Mouse (Mus musculus) liver, embryonic 14.5 days (tissue): ENCODE measurements at regions not wholly inside any gene's neighbourhood (a gene's known extent, or its start where the extent isn't known, plus 50 kb on each side); places are given as distances from the start of the nearest gene placed in this dataset.

ENCODE experiments used
- ATAC-seq: fragments of 200-750 bp; cut with Nextera tagmentation; 2 replicates; pipeline ENCODE4 v1.8.0; 2017; ENCODE audit warnings: moderate number of reproducible peaks, mild to moderate bottlenecking, moderate library complexity; ENCODE audit not compliant: insufficient read depth
- DNase-seq, 3 experiments: peaks; one replicate each; pipeline ENCODE4 v3.0.0-alpha.2; 2012 to 2013; ENCODE audit warnings: low read depth in 3 of 3, low spot score in 3 of 3
- H3K27ac ChIP-seq: fragments of 300-500 bp; sonication (generic); 2 replicates; pipeline ENCODE4 v1.5.1; 2014; ENCODE audit warnings: moderate library complexity, mild to moderate bottlenecking, control low read depth, inconsistent platforms
- H3K27me3 ChIP-seq: fragments of 300-500 bp; sonication (generic); 2 replicates; pipeline ENCODE4 v1.6.1; 2014; ENCODE audit warnings: mild to moderate bottlenecking, low read length, moderate library complexity; ENCODE audit not compliant: control insufficient read depth, insufficient read depth
- H3K36me3 ChIP-seq: fragments of 300-500 bp; sonication (generic); replicated peaks from 2 replicates; pipeline ENCODE4 v1.6.1; 2014; ENCODE audit warnings: low read depth; ENCODE audit not compliant: control insufficient read depth, insufficient read depth
- H3K4me1 ChIP-seq, 2 experiments: fragments of 200-500 bp in 1 of 2; fragments of 300-500 bp in 1 of 2; sonication (generic) in 1 of 2; replicated peaks; 2 replicates each; pipeline ENCODE4 v1.6.1; 2012 to 2014; ENCODE audit warnings: antibody characterized with exemption in 1 of 2, inconsistent platforms in 1 of 2, low read length in 1 of 2; ENCODE audit not compliant: control insufficient read depth in 2 of 2, insufficient read depth in 2 of 2
- H3K4me2 ChIP-seq: fragments of 300-500 bp; sonication (generic); 2 replicates; pipeline ENCODE4 v1.6.1; 2014; ENCODE audit warnings: low read depth, mild to moderate bottlenecking, control low read depth, moderate library complexity
- H3K4me3 ChIP-seq, 2 experiments: fragments of 200-500 bp in 1 of 2; fragments of 300-500 bp in 1 of 2; sonication (generic) in 1 of 2; 2 replicates each; pipeline ENCODE4 v1.5.1; 2012 to 2014; ENCODE audit warnings: low read depth in 2 of 2, low read length in 2 of 2, mild to moderate bottlenecking in 2 of 2, control low read depth in 1 of 2, inconsistent platforms in 1 of 2, moderate library complexity in 1 of 2; ENCODE audit not compliant: insufficient read depth in 1 of 2
- H3K9ac ChIP-seq: fragments of 300-500 bp; sonication (generic); replicated peaks from 2 replicates; pipeline ENCODE4 v1.6.1; 2014; ENCODE audit warnings: mild to moderate bottlenecking, control low read depth, moderate library complexity
- H3K9me3 ChIP-seq: fragments of 300-500 bp; sonication (generic); 2 replicates; pipeline ENCODE4 v1.6.1; 2016; ENCODE audit warnings: low read length, mixed read lengths; ENCODE audit not compliant: control insufficient read depth
- CTCF ChIP-seq: IDR thresholded peaks from 2 replicates; pipeline ENCODE4 v1.5.1; 2016; ENCODE audit warnings: antibody characterized with exemption, low read depth, control low read depth
- EP300 ChIP-seq: IDR thresholded peaks from 2 replicates; pipeline ENCODE4 v1.6.1; 2016; ENCODE audit warnings: antibody characterized with exemption, low read depth
- WGBS: fragments of 180-500 bp; shearing (Covaris S2); extraction: QIAGEN DNeasy Blood & Tissue Kit; methylation state at CpG from one replicate; pipeline ENCODE4 v1.1.7; 2014; ENCODE audit not compliant: insufficient replicate concordance; 5-methylcytosine and 5-hydroxymethylcytosine counted together

- Histone ChIP-seq H3K4me1 (no peaks in the 10 kb centered on the region), H3K27ac (no peak overlapping the region), H3K27me3 (no peaks in the 10 kb centered on the region), H3K9me3 (no peaks in the 10 kb centered on the region), H3K9ac (no peak overlapping the region), H3K36me3 (no peaks in the 10 kb centered on the region), H3K4me3 (no peak overlapping the region), H3K4me2 (no peak overlapping the region)
- ATAC-seq (no peak), DNase-seq (no peak)
- WGBS: 42% methylated on average over 3 of the region's 3 CpGs
- TF ChIP-seq EP300 (no peak), CTCF (no peak)
Measured at GRCm38 (mm10) chr5:45196159-45196558, 253.9 kb downstream of the Qdpr start.

DNA sequence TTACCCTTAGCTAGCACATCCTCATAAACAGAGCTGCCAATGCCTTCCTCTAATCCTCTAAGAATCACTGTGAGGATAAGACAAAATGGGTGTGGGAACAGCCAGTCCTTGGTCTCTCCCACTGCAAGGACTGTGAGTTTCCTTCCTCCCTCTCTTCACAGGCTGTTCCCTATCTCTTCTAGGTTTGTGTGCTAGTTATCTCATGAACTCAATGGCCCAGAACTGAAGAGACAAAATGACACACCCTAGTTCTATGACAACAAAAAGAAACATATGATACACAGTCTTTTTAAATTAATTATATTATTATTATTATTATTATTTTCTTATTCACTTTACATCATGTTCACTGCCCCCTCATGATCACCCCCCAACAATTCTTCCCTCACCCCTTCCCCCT, 257.7 kb downstream of the Qdpr start:
- H3K4me1 ChIP-seq: no peaks in the 10 kb centered on the region
- no peak for TF ChIP-seq EP300
- no peak for TF ChIP-seq CTCF
- DNase-seq (no peak), ATAC-seq (no peak)
- no peak overlapping the region for H3K27ac ChIP-seq
- H3K4me3 ChIP-seq: no peak overlapping the region
- H3K4me2 ChIP-seq: no peak overlapping the region
- H3K9me3 ChIP-seq: no peaks in the 10 kb centered on the region
- no peak overlapping the region for H3K9ac ChIP-seq
- H3K36me3 ChIP-seq: no peaks in the 10 kb centered on the region
- no peaks in the 10 kb centered on the region for H3K27me3 ChIP-seq

- H3K9me3 ChIP-seq: no peaks in the 10 kb centered on the region
- H3K27ac ChIP-seq: no peak overlapping the region
- H3K4me1 ChIP-seq: no peaks in the 10 kb centered on the region
- WGBS: 72% methylated on average over 8 of the region's 8 CpGs
- ATAC-seq: no peak
- no peaks in the 10 kb centered on the region for H3K36me3 ChIP-seq
- H3K4me2 ChIP-seq: no peak overlapping the region
- H3K27me3 ChIP-seq: no peaks in the 10 kb centered on the region
- no peak for TF ChIP-seq CTCF
- no peak for TF ChIP-seq EP300
- no peak overlapping the region for H3K9ac ChIP-seq
- H3K4me3 ChIP-seq: no peak overlapping the region
- no peak for DNase-seq
Measured at GRCm38 (mm10) chr5:45173035-45173755, 276.8 kb downstream of the Qdpr start.

GRCm38 (mm10) chr5:45159194-45159593, 290.8 kb downstream of the Qdpr start:
- Histone ChIP-seq H3K4me2 (no peak overlapping the region), H3K27ac (no peak overlapping the region), H3K27me3 (no peaks in the 10 kb centered on the region), H3K9me3 (no peaks in the 10 kb centered on the region), H3K4me3 (no peak overlapping the region), H3K9ac (no peak overlapping the region), H3K4me1 (no peaks in the 10 kb centered on the region), H3K36me3 (no peaks in the 10 kb centered on the region)
- TF ChIP-seq CTCF: no peak
- TF ChIP-seq EP300: no peak
- 67% methylated on average over 4 of the region's 4 CpGs for WGBS
- ATAC-seq (no peak), DNase-seq (no peak)

DNA sequence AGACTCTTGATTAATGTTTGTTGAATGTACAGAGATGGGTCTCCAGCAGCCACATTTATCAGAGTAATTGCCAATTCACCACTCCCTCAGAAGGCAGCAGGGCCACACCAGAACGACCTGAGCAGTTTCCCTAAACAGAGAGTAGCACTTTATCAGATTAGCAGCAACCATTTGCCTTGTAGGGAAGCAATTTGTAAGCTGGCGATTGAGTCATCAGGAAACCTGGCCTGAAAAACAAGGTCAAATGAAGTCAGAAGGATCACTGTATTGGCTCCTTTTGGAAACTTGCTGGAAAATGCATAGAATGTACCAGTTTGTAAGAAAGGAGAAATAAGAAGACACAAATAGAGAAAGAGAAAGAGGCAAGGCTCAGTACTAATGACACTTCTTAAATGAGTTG, 295.1 kb downstream of the Qdpr start:
- Histone ChIP-seq H3K27me3 (no peaks in the 10 kb centered on the region), H3K4me3 (no peak overlapping the region), H3K4me2 (no peak overlapping the region), H3K4me1 (no peaks in the 10 kb centered on the region), H3K27ac (no peak overlapping the region), H3K36me3 (no peaks in the 10 kb centered on the region), H3K9me3 (no peaks in the 10 kb centered on the region), H3K9ac (no peak overlapping the region)
- WGBS: 21% methylated on average over 2 of the region's 2 CpGs
- no peak for ATAC-seq
- no peak for TF ChIP-seq EP300
- DNase-seq: no peak
